Mouse (Mus musculus): ENCODE measurements at regions not wholly inside any gene's neighbourhood (a gene's known extent, or its start where the extent isn't known, plus 50 kb on each side); places are given as distances from the start of the nearest gene placed in this dataset.

GRCm38 (mm10) chr5:111835737-111836667 lies 102.3 kb downstream of the Gm26897 start:
- Histone ChIP-seq H3K4me3 (replicated peaks) (no peak overlapping the region), H3K4me2 (peak overlapping the region; percentile 10; the same call in 1 of the 2 replicates), H3K27me3 (replicated peaks) (peaks cover 10% of the 10 kb centered on the region; the same call in 1 of the 2 replicates), H3K27ac (replicated peaks) (no peak overlapping the region), H3K36me3 (no peaks in the 10 kb centered on the region), H3K9me3 (replicated peaks) (no peaks in the 10 kb centered on the region), H3K9ac (replicated peaks) (no peak overlapping the region; the same call in 1 of the 2 replicates), H3K4me1 (peaks cover 16% of the 10 kb centered on the region)
- 40% methylated on average over 17 of the region's 17 CpGs for WGBS
- ATAC-seq (ENCODE audit: low FRiP score): no peak

GRCm38 (mm10) chr5:111836668-111837234 lies 103.0 kb downstream of the Gm26897 start:
- peaks cover 10% of the 10 kb centered on the region; the same call in 1 of the 2 replicates for H3K27me3 ChIP-seq (replicated peaks)
- H3K4me2 ChIP-seq: peak overlapping the region; percentile 10; the same call in 1 of the 2 replicates
- H3K36me3 ChIP-seq: no peaks in the 10 kb centered on the region
- WGBS: 9% methylated on average over 14 of the region's 14 CpGs
- H3K4me3 ChIP-seq (replicated peaks): no peak overlapping the region
- peaks cover 16% of the 10 kb centered on the region for H3K4me1 ChIP-seq
- no peaks in the 10 kb centered on the region for H3K9me3 ChIP-seq (replicated peaks)
- ATAC-seq (ENCODE audit: low FRiP score): peak; percentile 31; the same call in 1 of the 2 replicates
- no peak overlapping the region; the same call in 1 of the 2 replicates for H3K9ac ChIP-seq (replicated peaks)
- no peak overlapping the region for H3K27ac ChIP-seq (replicated peaks)

GRCm38 (mm10) chr5:111842461-111842860 lies 108.7 kb downstream of the Gm26897 start:
- Histone ChIP-seq H3K27me3 (replicated peaks) (peaks cover 12% of the 10 kb centered on the region), H3K4me3 (replicated peaks) (no peak overlapping the region), H3K36me3 (no peaks in the 10 kb centered on the region), H3K9ac (replicated peaks) (no peak overlapping the region), H3K9me3 (replicated peaks) (no peaks in the 10 kb centered on the region), H3K4me2 (peak overlapping the region; percentile 34; the same call in 1 of the 2 replicates), H3K27ac (replicated peaks) (no peak overlapping the region), H3K4me1 (peaks cover 12% of the 10 kb centered on the region; the same call in 1 of the 2 replicates)
- 58% methylated on average over 17 of the region's 17 CpGs for WGBS
- ATAC-seq (ENCODE audit: low FRiP score): no peak

GRCm38 (mm10) chr5:111843622-111844239 lies 110.0 kb downstream of the Gm26897 start:
- H3K9ac ChIP-seq (replicated peaks): no peak overlapping the region
- H3K9me3 ChIP-seq (replicated peaks): no peaks in the 10 kb centered on the region
- ATAC-seq (ENCODE audit: low FRiP score): no peak
- H3K36me3 ChIP-seq: no peaks in the 10 kb centered on the region
- no peak overlapping the region for H3K27ac ChIP-seq (replicated peaks)
- H3K4me1 ChIP-seq: peaks cover 12% of the 10 kb centered on the region; the same call in 1 of the 2 replicates
- no peak overlapping the region for H3K4me2 ChIP-seq
- WGBS: 39% methylated on average over 17 of the region's 17 CpGs
- peaks cover 12% of the 10 kb centered on the region for H3K27me3 ChIP-seq (replicated peaks)
- H3K4me3 ChIP-seq (replicated peaks): no peak overlapping the region

- Histone ChIP-seq H3K9ac (replicated peaks) (no peak overlapping the region), H3K4me2 (no peak overlapping the region), H3K27ac (replicated peaks) (no peak overlapping the region), H3K36me3 (no peaks in the 10 kb centered on the region), H3K9me3 (replicated peaks) (no peaks in the 10 kb centered on the region), H3K4me1 (peaks cover 12% of the 10 kb centered on the region; the same call in 1 of the 2 replicates), H3K27me3 (replicated peaks) (peaks cover 7% of the 10 kb centered on the region; the same call in 1 of the 2 replicates), H3K4me3 (replicated peaks) (no peak overlapping the region)
- no peak for ATAC-seq (ENCODE audit: low FRiP score)
- WGBS: 50% methylated on average over 3 of the region's 3 CpGs
These were observed 110.8 kb downstream of the Gm26897 start for GRCm38 (mm10) chr5:111844528-111844927.

GRCm38 (mm10) chr5:111848917-111849316 lies 115.2 kb downstream of the Gm26897 start:
- H3K27ac ChIP-seq (replicated peaks): no peak overlapping the region
- no peaks in the 10 kb centered on the region for H3K36me3 ChIP-seq
- ATAC-seq (ENCODE audit: low FRiP score): no peak
- H3K4me2 ChIP-seq: no peak overlapping the region
- H3K4me1 ChIP-seq: peaks cover 5% of the 10 kb centered on the region
- 88% methylated on average over 8 of the region's 10 CpGs for WGBS
- H3K9ac ChIP-seq (replicated peaks): no peak overlapping the region
- H3K27me3 ChIP-seq (replicated peaks): peaks cover 8% of the 10 kb centered on the region; the same call in 1 of the 2 replicates
- no peak overlapping the region for H3K4me3 ChIP-seq (replicated peaks)
- no peaks in the 10 kb centered on the region for H3K9me3 ChIP-seq (replicated peaks)

- ATAC-seq (ENCODE audit: low FRiP score): no peak
- 10% methylated on average over 6 of the region's 6 CpGs for WGBS
- peaks cover 12% of the 10 kb centered on the region for H3K27me3 ChIP-seq (replicated peaks)
These were observed 119.0 kb downstream of the Gm26897 start for GRCm38 (mm10) chr5:111852682-111853081.

GRCm38 (mm10) chr5:111855366-111855765 lies 121.6 kb downstream of the Gm26897 start:
- no peak overlapping the region for H3K27ac ChIP-seq (replicated peaks)
- peaks cover 15% of the 10 kb centered on the region for H3K27me3 ChIP-seq (replicated peaks)
- 90% methylated on average over 2 of the region's 2 CpGs for WGBS
- H3K4me1 ChIP-seq: peaks cover 4% of the 10 kb centered on the region; the same call in 1 of the 2 replicates
- no peak for ATAC-seq (ENCODE audit: low FRiP score)
- no peak overlapping the region for H3K9ac ChIP-seq (replicated peaks)
- H3K4me3 ChIP-seq (replicated peaks): no peak overlapping the region
- H3K36me3 ChIP-seq: no peaks in the 10 kb centered on the region
- no peaks in the 10 kb centered on the region for H3K9me3 ChIP-seq (replicated peaks)
- no peak overlapping the region for H3K4me2 ChIP-seq

More at GRCm38 (mm10) chr5:111852682-111853081, 119.0 kb downstream of the Gm26897 start:
- no peaks in the 10 kb centered on the region for H3K36me3 ChIP-seq
- H3K9me3 ChIP-seq (replicated peaks): no peaks in the 10 kb centered on the region
- H3K9ac ChIP-seq (replicated peaks): no peak overlapping the region
- H3K27ac ChIP-seq (replicated peaks): no peak overlapping the region
- no peak overlapping the region for H3K4me2 ChIP-seq
- peaks cover 4% of the 10 kb centered on the region; the same call in 1 of the 2 replicates for H3K4me1 ChIP-seq
- H3K4me3 ChIP-seq (replicated peaks): no peak overlapping the region

GRCm38 (mm10) chr5:111857200-111857599 lies 123.5 kb downstream of the Gm26897 start:
- Histone ChIP-seq H3K36me3 (no peaks in the 10 kb centered on the region), H3K4me2 (no peak overlapping the region), H3K27me3 (replicated peaks) (peaks cover 10% of the 10 kb centered on the region), H3K9me3 (replicated peaks) (no peaks in the 10 kb centered on the region), H3K27ac (replicated peaks) (no peak overlapping the region), H3K9ac (replicated peaks) (no peak overlapping the region), H3K4me1 (peaks cover 4% of the 10 kb centered on the region; the same call in 1 of the 2 replicates), H3K4me3 (replicated peaks) (no peak overlapping the region)
- no peak for ATAC-seq (ENCODE audit: low FRiP score)
- WGBS: 39% methylated on average over 7 of the region's 7 CpGs

GRCm38 (mm10) chr5:111860436-111860835 lies 126.7 kb downstream of the Gm26897 start:
- no peaks in the 10 kb centered on the region for H3K36me3 ChIP-seq
- no peak overlapping the region for H3K4me2 ChIP-seq
- H3K9me3 ChIP-seq (replicated peaks): no peaks in the 10 kb centered on the region
- no peak overlapping the region for H3K27ac ChIP-seq (replicated peaks)
- ATAC-seq (ENCODE audit: low FRiP score): no peak
- WGBS: 87% methylated on average over 1 of the region's 1 CpGs
- H3K4me1 ChIP-seq: peaks cover 4% of the 10 kb centered on the region; the same call in 1 of the 2 replicates
- no peak overlapping the region for H3K9ac ChIP-seq (replicated peaks)
- H3K27me3 ChIP-seq (replicated peaks): peaks cover 9% of the 10 kb centered on the region; the same call in 1 of the 2 replicates
- no peak overlapping the region for H3K4me3 ChIP-seq (replicated peaks)

GRCm38 (mm10) chr5:111862331-111862730 lies 128.6 kb downstream of the Gm26897 start:
- Histone ChIP-seq H3K9ac (replicated peaks) (no peak overlapping the region), H3K4me1 (peaks cover 4% of the 10 kb centered on the region; the same call in 1 of the 2 replicates), H3K4me2 (no peak overlapping the region), H3K9me3 (replicated peaks) (no peaks in the 10 kb centered on the region), H3K36me3 (no peaks in the 10 kb centered on the region), H3K27ac (replicated peaks) (no peak overlapping the region), H3K4me3 (replicated peaks) (no peak overlapping the region), H3K27me3 (replicated peaks) (peaks cover 4% of the 10 kb centered on the region; the same call in 1 of the 2 replicates)
- 96% methylated on average over 4 of the region's 4 CpGs for WGBS
- ATAC-seq (ENCODE audit: low FRiP score): no peak
